Mouse (Mus musculus): ENCODE results near the gene Disp1. TPM values are rescaled to one million over a fixed set of nuclear protein-coding genes. Genes with fewer than 3 reads are reported as not detected.

Gene Disp1
- total and polyA plus RNA-seq, 3 experiments, result 3.8 to 10.5 (median 5.0) TPM

DNA sequence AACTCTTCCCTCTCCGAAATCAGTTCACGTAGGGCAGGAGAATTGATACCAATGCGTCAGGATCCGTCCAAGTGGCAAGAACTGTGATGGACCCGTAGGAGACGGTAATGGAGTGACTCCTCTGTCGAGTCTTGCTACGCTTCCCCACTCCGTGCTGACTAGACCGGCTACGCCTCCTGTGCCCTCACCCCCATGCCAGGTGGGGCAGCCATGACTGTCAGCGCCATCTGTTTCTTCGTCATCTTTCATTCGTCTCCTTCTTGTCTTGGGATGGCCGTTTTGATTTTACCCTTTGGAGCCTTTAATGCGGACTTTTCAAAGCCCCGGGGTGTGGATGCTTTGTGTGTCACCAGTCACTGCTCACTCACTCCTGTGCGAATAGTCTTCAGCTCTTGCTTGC is 26.6 kb downstream of the Disp1 start:
- H3K4me3 ChIP-seq (ENCODE audit: low read depth, low read length), result no peak overlapping the region
- H3K36me3 ChIP-seq (replicated peaks), result peaks cover 36% of the 10 kb centered on the region
- no peak for TF ChIP-seq POLR2AphosphoS5 (IDR thresholded peaks at IDR 0.05; ENCODE audit: insufficient replicate concordance, low read depth, low read length)
- TF ChIP-seq TAL1 (conservative IDR thresholded peaks at IDR 0.05; ENCODE audit: low read depth, low read length), result no peak
- no peak for TF ChIP-seq GATA2 (IDR thresholded peaks at IDR 0.05; ENCODE audit: borderline replicate concordance, low read depth, low read length)
- TF ChIP-seq CTCF (IDR thresholded peaks at IDR 0.05; ENCODE audit: low read depth, low read length), result no peak
- TF ChIP-seq GATA1 (IDR thresholded peaks at IDR 0.05; ENCODE audit: borderline replicate concordance, low read length), result no peak
- H3K4me1 ChIP-seq (ENCODE audit: insufficient read depth, low read depth, low read length), result peaks cover 11% of the 10 kb centered on the region; the same call in 1 of the 2 replicates
- no peak for DNase-seq (ENCODE audit: low spot score)
- no peak for ATAC-seq (ENCODE audit: extremely low read depth, insufficient number of reproducible peaks, low FRiP score, poor library complexity, severe bottlenecking)
- no peaks in the 10 kb centered on the region for H3K27me3 ChIP-seq (ENCODE audit: insufficient read depth, low read length)
- H3K9me3 ChIP-seq (replicated peaks), result no peaks in the 10 kb centered on the region

GRCm38 (mm10) chr1:183194151-183194550 is 27.2 kb downstream of the Disp1 start:
- no peak for DNase-seq (ENCODE audit: low spot score)
- peaks cover 11% of the 10 kb centered on the region; the same call in 1 of the 2 replicates for H3K4me1 ChIP-seq (ENCODE audit: insufficient read depth, low read depth, low read length)
- H3K27me3 ChIP-seq (ENCODE audit: insufficient read depth, low read length), result no peaks in the 10 kb centered on the region
- no peak for ATAC-seq (ENCODE audit: extremely low read depth, insufficient number of reproducible peaks, low FRiP score, poor library complexity, severe bottlenecking)
- TF ChIP-seq POLR2AphosphoS5 (IDR thresholded peaks at IDR 0.05; ENCODE audit: insufficient replicate concordance, low read depth, low read length), result no peak
- no peak for TF ChIP-seq GATA2 (IDR thresholded peaks at IDR 0.05; ENCODE audit: borderline replicate concordance, low read depth, low read length)
- TF ChIP-seq CTCF (IDR thresholded peaks at IDR 0.05; ENCODE audit: low read depth, low read length), result no peak
- TF ChIP-seq GATA1 (IDR thresholded peaks at IDR 0.05; ENCODE audit: borderline replicate concordance, low read length), result no peak
- TF ChIP-seq TAL1 (conservative IDR thresholded peaks at IDR 0.05; ENCODE audit: low read depth, low read length), result no peak
- no peak overlapping the region for H3K4me3 ChIP-seq (ENCODE audit: low read depth, low read length)
- no peaks in the 10 kb centered on the region for H3K9me3 ChIP-seq (replicated peaks)
- peaks cover 35% of the 10 kb centered on the region for H3K36me3 ChIP-seq (replicated peaks)

DNA sequence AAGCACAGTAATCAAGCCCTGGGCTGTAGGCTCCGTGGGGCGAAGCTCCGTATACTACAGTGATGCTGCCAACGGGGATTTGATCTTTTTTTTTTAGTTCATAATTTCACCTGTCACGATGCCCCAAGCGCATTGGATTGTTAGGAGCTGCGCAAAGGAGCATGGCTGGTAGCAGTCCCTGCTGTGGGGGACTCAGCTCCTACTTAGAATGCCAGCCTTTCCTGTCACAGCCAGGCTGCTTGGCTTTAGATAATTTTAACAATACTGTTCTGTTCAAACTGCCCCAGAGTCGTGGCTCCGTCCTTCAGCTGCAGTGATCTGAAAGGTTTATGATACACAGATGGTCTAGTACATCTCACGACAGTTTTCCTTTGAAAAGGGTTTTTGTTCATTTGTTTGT is 29.9 kb downstream of the Disp1 start:
- H3K4me3 ChIP-seq (ENCODE audit: low read depth, low read length), result no peak overlapping the region
- H3K27me3 ChIP-seq (ENCODE audit: insufficient read depth, low read length), result no peaks in the 10 kb centered on the region
- peaks cover 3% of the 10 kb centered on the region; the same call in 1 of the 2 replicates for H3K4me1 ChIP-seq (ENCODE audit: insufficient read depth, low read depth, low read length)
- H3K9me3 ChIP-seq (replicated peaks), result no peaks in the 10 kb centered on the region
- ATAC-seq (ENCODE audit: extremely low read depth, insufficient number of reproducible peaks, low FRiP score, poor library complexity, severe bottlenecking) (no peak), DNase-seq (ENCODE audit: low spot score) (no peak)
- peaks cover 38% of the 10 kb centered on the region for H3K36me3 ChIP-seq (replicated peaks)
- no peak for TF ChIP-seq TAL1 (conservative IDR thresholded peaks at IDR 0.05; ENCODE audit: low read depth, low read length)
- TF ChIP-seq GATA1 (IDR thresholded peaks at IDR 0.05; ENCODE audit: borderline replicate concordance, low read length), result no peak
- TF ChIP-seq CTCF (IDR thresholded peaks at IDR 0.05; ENCODE audit: low read depth, low read length), result no peak

GRCm38 (mm10) chr1:183190456-183190855 is 30.9 kb downstream of the Disp1 start:
- H3K4me3 ChIP-seq (ENCODE audit: low read depth, low read length), result no peak overlapping the region
- TF ChIP-seq CTCF (IDR thresholded peaks at IDR 0.05; ENCODE audit: low read depth, low read length) (no peak), GATA2 (IDR thresholded peaks at IDR 0.05; ENCODE audit: borderline replicate concordance, low read depth, low read length) (no peak)
- H3K9me3 ChIP-seq (replicated peaks), result no peaks in the 10 kb centered on the region
- no peaks in the 10 kb centered on the region for H3K27me3 ChIP-seq (ENCODE audit: insufficient read depth, low read length)
- DNase-seq (ENCODE audit: low spot score) (no peak), ATAC-seq (ENCODE audit: extremely low read depth, insufficient number of reproducible peaks, low FRiP score, poor library complexity, severe bottlenecking) (no peak)
- peaks cover 41% of the 10 kb centered on the region for H3K36me3 ChIP-seq (replicated peaks)
- no peaks in the 10 kb centered on the region for H3K4me1 ChIP-seq (ENCODE audit: insufficient read depth, low read depth, low read length)

- ATAC-seq (ENCODE audit: extremely low read depth, insufficient number of reproducible peaks, low FRiP score, poor library complexity, severe bottlenecking) (no peak), DNase-seq (ENCODE audit: low spot score) (no peak)
- TF ChIP-seq CTCF (IDR thresholded peaks at IDR 0.05; ENCODE audit: low read depth, low read length), result no peak
- TF ChIP-seq GATA1 (IDR thresholded peaks at IDR 0.05; ENCODE audit: borderline replicate concordance, low read length), result no peak
- TF ChIP-seq GATA2 (IDR thresholded peaks at IDR 0.05; ENCODE audit: borderline replicate concordance, low read depth, low read length), result no peak
- no peak overlapping the region for H3K4me3 ChIP-seq (ENCODE audit: low read depth, low read length)
- peaks cover 40% of the 10 kb centered on the region for H3K36me3 ChIP-seq (replicated peaks)
- H3K27me3 ChIP-seq (ENCODE audit: insufficient read depth, low read length), result no peaks in the 10 kb centered on the region
- H3K9me3 ChIP-seq (replicated peaks), result no peaks in the 10 kb centered on the region
- no peaks in the 10 kb centered on the region for H3K4me1 ChIP-seq (ENCODE audit: insufficient read depth, low read depth, low read length)
These were observed 32.2 kb downstream of the Disp1 start for GRCm38 (mm10) chr1:183189014-183189662.

DNA sequence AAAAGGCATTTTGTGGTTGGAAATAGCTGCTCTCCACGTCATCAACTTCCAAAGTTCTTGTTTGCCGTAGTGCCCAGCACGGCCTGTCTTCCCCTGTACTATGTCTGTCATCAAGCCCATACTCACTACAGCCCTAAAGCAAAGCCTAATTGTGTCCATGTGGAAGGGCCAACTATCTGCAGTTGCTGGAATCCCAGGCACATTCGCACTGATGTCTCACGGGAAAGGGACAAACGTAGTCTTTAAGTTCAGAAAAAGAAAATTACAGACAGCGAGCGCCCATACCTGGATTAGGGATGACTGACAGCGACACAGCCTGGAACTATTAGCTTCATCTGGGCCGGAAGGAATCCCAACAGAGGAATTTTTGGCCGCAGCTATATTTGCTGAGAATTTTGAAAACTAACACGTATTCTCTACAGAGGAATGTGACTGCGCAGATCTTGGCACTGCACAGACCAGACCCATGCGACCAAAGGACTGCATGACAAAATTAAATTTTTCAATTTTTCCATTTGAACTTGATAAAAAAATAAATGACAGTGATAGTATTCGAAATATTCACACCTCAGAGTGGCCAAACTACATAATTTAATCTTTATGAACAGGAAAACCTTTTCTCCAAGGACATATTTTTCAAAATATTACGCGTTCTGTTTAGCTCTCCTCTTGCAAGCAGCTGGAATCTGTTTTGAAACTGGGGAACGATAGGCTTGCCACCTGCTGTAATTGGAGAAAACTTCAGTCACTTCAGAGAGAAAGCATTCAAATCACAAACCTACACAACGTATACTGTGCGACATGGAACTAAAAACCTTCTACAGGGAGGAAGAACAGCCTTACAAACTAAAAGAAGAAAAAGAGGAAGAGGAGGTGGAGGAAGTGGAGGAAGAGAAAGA is 33.0 kb downstream of the Disp1 start:
- no peaks in the 10 kb centered on the region for H3K4me1 ChIP-seq (ENCODE audit: insufficient read depth, low read depth, low read length)
- no peaks in the 10 kb centered on the region for H3K27me3 ChIP-seq (ENCODE audit: insufficient read depth, low read length)
- no peak for DNase-seq (ENCODE audit: low spot score)
- no peak for ATAC-seq (ENCODE audit: extremely low read depth, insufficient number of reproducible peaks, low FRiP score, poor library complexity, severe bottlenecking)
- no peak for TF ChIP-seq GATA1 (IDR thresholded peaks at IDR 0.05; ENCODE audit: borderline replicate concordance, low read length)
- no peak for TF ChIP-seq CTCF (IDR thresholded peaks at IDR 0.05; ENCODE audit: low read depth, low read length)
- no peak for TF ChIP-seq GATA2 (IDR thresholded peaks at IDR 0.05; ENCODE audit: borderline replicate concordance, low read depth, low read length)
- no peak for TF ChIP-seq POLR2AphosphoS5 (IDR thresholded peaks at IDR 0.05; ENCODE audit: insufficient replicate concordance, low read depth, low read length)
- no peak for TF ChIP-seq TAL1 (conservative IDR thresholded peaks at IDR 0.05; ENCODE audit: low read depth, low read length)
- H3K4me3 ChIP-seq (ENCODE audit: low read depth, low read length), result no peak overlapping the region
- H3K36me3 ChIP-seq (replicated peaks), result peaks cover 43% of the 10 kb centered on the region
- H3K9me3 ChIP-seq (replicated peaks), result no peaks in the 10 kb centered on the region

Measured in G1E (cell line).